Mouse (Mus musculus) layer of hippocampus, postnatal 14 days (tissue): ENCODE results near the gene Cep126. TPM values are rescaled to one million over a fixed set of nuclear protein-coding genes. Genes with fewer than 3 reads are reported as not detected.

Experiments used
- total RNA-seq, 2 experiments: library from RNA; stranded (reverse); gene quantifications; 2 replicates each; pipeline ENCODE4 v1.2.3; 2021

Cep126 gene
- total RNA-seq, 2 experiments from 2014 or later: 14.1 to 16.4 TPM

Other genes starting within 250 kb of the Cep126 start
- 10 to 100 TPM; 15.9 to 16.9 TPM for gene Yap1, start 129.7 kb downstream of the Cep126 start, total RNA-seq
- gene Cfap300, start 91.5 kb downstream of the Cep126 start, total RNA-seq: 1 to 10 TPM; 9.1 to 9.4 TPM